Mouse (Mus musculus) forebrain, embryonic 14.5 days (tissue): ENCODE measurements around the gene Large2. TPM values are rescaled to one million over a fixed set of nuclear protein-coding genes. Genes with fewer than 3 reads are reported as not detected.
"Not testable (repeated sequence)": the region's sequence is repeated elsewhere in the genome, so short reads cannot be mapped to it uniquely, and the experiment has no call there.

Experiments used
- ATAC-seq: fragments of 200-750 bp; cut with Nextera tagmentation; 2 replicates; pipeline ENCODE4 v1.8.0; 2017; ENCODE audit warnings: mild to moderate bottlenecking, moderate library complexity
- DNase-seq: peaks from one replicate; pipeline ENCODE4 v3.0.0-alpha.2; 2015; ENCODE audit warnings: low spot score
- H3K27ac ChIP-seq: fragments of 300-500 bp; sonication (generic); 2 replicates; pipeline ENCODE4 v1.5.1; 2014; ENCODE audit warnings: low read depth, mild to moderate bottlenecking, control low read depth, low read length, moderate library complexity
- H3K27me3 ChIP-seq: fragments of 300-500 bp; sonication (generic); replicated peaks from 2 replicates; pipeline ENCODE4 v1.6.1; 2014; ENCODE audit warnings: low read length, control low read depth, mixed read lengths; ENCODE audit not compliant: control insufficient read depth, insufficient read depth
- H3K36me3 ChIP-seq: fragments of 300-500 bp; sonication (generic); 2 replicates; pipeline ENCODE4 v1.6.1; 2014; ENCODE audit warnings: low read length, control low read depth; ENCODE audit not compliant: control insufficient read depth, insufficient read depth
- H3K4me1 ChIP-seq: fragments of 300-500 bp; sonication (generic); 2 replicates; pipeline ENCODE4 v1.6.1; 2014; ENCODE audit warnings: antibody characterized with exemption, low read length, control low read depth; ENCODE audit not compliant: control insufficient read depth, insufficient read depth
- H3K4me2 ChIP-seq: fragments of 300-500 bp; sonication (generic); 2 replicates; pipeline ENCODE4 v1.6.1; 2014; ENCODE audit warnings: mild to moderate bottlenecking, control low read depth, low read length
- H3K4me3 ChIP-seq: fragments of 300-500 bp; sonication (generic); 2 replicates; pipeline ENCODE4 v1.5.1; 2014; ENCODE audit warnings: low read depth, low read length, control low read depth
- H3K9ac ChIP-seq: fragments of 300-500 bp; sonication (generic); 2 replicates; pipeline ENCODE4 v1.6.1; 2014; ENCODE audit warnings: mild to moderate bottlenecking, low read length, control low read depth, moderate library complexity
- H3K9me3 ChIP-seq: fragments of 300-500 bp; sonication (generic); replicated peaks from 2 replicates; pipeline ENCODE4 v1.6.1; 2016; ENCODE audit warnings: low read length, control low read depth, mixed read lengths; ENCODE audit not compliant: control insufficient read depth
- WGBS: fragments of 180-500 bp; shearing (Covaris S2); extraction: QIAGEN DNeasy Blood & Tissue Kit; methylation state at CpG from one replicate; pipeline ENCODE4 v1.1.7; 2014; 5-methylcytosine and 5-hydroxymethylcytosine counted together
- polyA plus RNA-seq: library from polyadenylated mRNA; unstranded; fragments of >200 nt; fragmentation: Nextera tagmentation; extraction: Ambion mirVana; gene quantifications from 2 replicates; pipeline ENCODE4 v1.2.1, GENCODE M21; 2014

Gene Large2
- polyA plus RNA-seq, 1 experiment from 2014 or later, result 0.99 TPM

GRCm38 (mm10) chr2:92404737-92405136, 30.1 kb upstream of the Large2 start:
- no peak overlapping the region for H3K27ac ChIP-seq
- ATAC-seq, result no peak
- no peaks in the 10 kb centered on the region for H3K4me1 ChIP-seq
- DNase-seq, result no peak
- peaks cover 60% of the 10 kb centered on the region for H3K36me3 ChIP-seq
- H3K4me3 ChIP-seq, result no peak overlapping the region
- 89% methylated on average over 6 of the region's 6 CpGs for WGBS
- no peak overlapping the region for H3K9ac ChIP-seq
- no peaks in the 10 kb centered on the region for H3K27me3 ChIP-seq
- no peaks in the 10 kb centered on the region for H3K9me3 ChIP-seq
- no peak overlapping the region for H3K4me2 ChIP-seq

- no peaks in the 10 kb centered on the region for H3K4me1 ChIP-seq
Observed at GRCm38 (mm10) chr2:92403776-92404319, 29.2 kb upstream of the Large2 start.

GRCm38 (mm10) chr2:92402591-92403326, 28.1 kb upstream of the Large2 start:
- Histone ChIP-seq H3K4me3 (no peak overlapping the region), H3K9me3 (no peaks in the 10 kb centered on the region), H3K27ac (no peak overlapping the region; the same call in 1 of the 2 replicates), H3K27me3 (no peaks in the 10 kb centered on the region), H3K9ac (no peak overlapping the region), H3K4me1 (peaks cover 6% of the 10 kb centered on the region; the same call in 1 of the 2 replicates), H3K4me2 (no peak overlapping the region), H3K36me3 (peaks cover 42% of the 10 kb centered on the region)
- DNase-seq, result no peak
- no peak for ATAC-seq
- WGBS, result 76% methylated on average over 4 of the region's 4 CpGs

More at GRCm38 (mm10) chr2:92403776-92404319, 29.2 kb upstream of the Large2 start:
- DNase-seq (no peak), ATAC-seq (no peak)
- H3K27me3 ChIP-seq, result no peaks in the 10 kb centered on the region
- no peak overlapping the region for H3K9ac ChIP-seq
- H3K27ac ChIP-seq, result no peak overlapping the region
- H3K36me3 ChIP-seq, result peaks cover 51% of the 10 kb centered on the region
- H3K4me3 ChIP-seq, result no peak overlapping the region
- H3K9me3 ChIP-seq, result no peaks in the 10 kb centered on the region
- 98% methylated on average over 5 of the region's 5 CpGs for WGBS
- no peak overlapping the region for H3K4me2 ChIP-seq

- ATAC-seq (peak; percentile 72), DNase-seq (peak; percentile 58)
- H3K4me1 ChIP-seq, result peaks cover 8% of the 10 kb centered on the region; the same call in 1 of the 2 replicates
- H3K4me2 ChIP-seq, result peak within 1 kb of the TSS; percentile 69
- H3K9ac ChIP-seq, result peak within 1 kb of the TSS; percentile 91
- H3K27me3 ChIP-seq, result no peaks in the 10 kb centered on the region
- peaks cover 28% of the 10 kb centered on the region for H3K36me3 ChIP-seq
- 3% methylated on average over 33 of the region's 59 CpGs for WGBS
- peak within 1 kb of the TSS; percentile 73 for H3K4me3 ChIP-seq
- no peaks in the 10 kb centered on the region for H3K9me3 ChIP-seq
- peak within 1 kb of the TSS; percentile 58 for H3K27ac ChIP-seq
Observed at GRCm38 (mm10) chr2:92401091-92401561, 26.5 kb upstream of the Large2 start, which contains the start of gene Mapk8ip1. Gene Mapk8ip1, minus strand, starts transcription at chr2:92401263.

GRCm38 (mm10) chr2:92400682-92401081, 26.0 kb upstream of the Large2 start:
- H3K36me3 ChIP-seq, result peaks cover 23% of the 10 kb centered on the region
- DNase-seq (no peak), ATAC-seq (0 out of 2 replicates have a peak, but pooled peaks have one; percentile 5)
- peak overlapping the region; percentile 91 for H3K9ac ChIP-seq
- no peaks in the 10 kb centered on the region for H3K9me3 ChIP-seq
- H3K27ac ChIP-seq, result peak overlapping the region; percentile 58
- no peaks in the 10 kb centered on the region for H3K27me3 ChIP-seq
- peak overlapping the region; percentile 73 for H3K4me3 ChIP-seq
- H3K4me2 ChIP-seq, result peak overlapping the region; percentile 69
- peaks cover 8% of the 10 kb centered on the region; the same call in 1 of the 2 replicates for H3K4me1 ChIP-seq
- WGBS, result 2% methylated on average over 20 of the region's 22 CpGs

GRCm38 (mm10) chr2:92399877-92400276, 25.2 kb upstream of the Large2 start:
- Histone ChIP-seq H3K4me3 (peak overlapping the region; percentile 73), H3K4me2 (peak overlapping the region; percentile 69), H3K36me3 (peaks cover 15% of the 10 kb centered on the region), H3K9ac (0 out of 2 replicates have a peak overlapping the region, but pooled peaks have one; percentile 8)
- ATAC-seq, result 0 out of 2 replicates have a peak, but pooled peaks have one; percentile 15
- not testable (repeated sequence) for H3K27me3 ChIP-seq, H3K4me1 ChIP-seq, DNase-seq, H3K9me3 ChIP-seq, H3K27ac ChIP-seq
- 70% methylated on average over 4 of the region's 4 CpGs for WGBS

- H3K9ac ChIP-seq, result no peak overlapping the region
- H3K9me3 ChIP-seq, result no peaks in the 10 kb centered on the region
- H3K4me2 ChIP-seq, result no peak overlapping the region
- peaks cover 13% of the 10 kb centered on the region for H3K4me1 ChIP-seq
- no peak for ATAC-seq
- no peak overlapping the region for H3K27ac ChIP-seq
- no peak overlapping the region for H3K4me3 ChIP-seq
- H3K27me3 ChIP-seq, result no peaks in the 10 kb centered on the region
- 82% methylated on average over 1 of the region's 1 CpGs for WGBS
- no peak for DNase-seq
- no peaks in the 10 kb centered on the region for H3K36me3 ChIP-seq
Observed at GRCm38 (mm10) chr2:92397436-92397835, 22.8 kb upstream of the Large2 start.

- no peak for ATAC-seq
- no peak overlapping the region for H3K9ac ChIP-seq
- 87% methylated on average over 3 of the region's 3 CpGs for WGBS
- no peak overlapping the region for H3K4me3 ChIP-seq
- no peak overlapping the region for H3K4me2 ChIP-seq
- H3K4me1 ChIP-seq, result peaks cover 30% of the 10 kb centered on the region
- H3K27me3 ChIP-seq, result no peaks in the 10 kb centered on the region
- H3K36me3 ChIP-seq, result no peaks in the 10 kb centered on the region
- DNase-seq, result no peak
- H3K9me3 ChIP-seq, result no peaks in the 10 kb centered on the region
- no peak overlapping the region for H3K27ac ChIP-seq
Observed at GRCm38 (mm10) chr2:92395535-92395934, 20.9 kb upstream of the Large2 start.
